In genomic region chr5:136324506-136324905, GRCm38 (mm10) we compare ENCODE assay signal across 10 mouse cellular contexts.
DNase-seq lines count a peak whose midpoint lies in the region; ATAC-seq lines count a peak whose summit lies in the region.
"Had no signal": no experiment of that assay in that cellular context is flagged by ENCODE, and none has a peak within 500 bp of the region (broad histone marks: within the 10 kb centered on the region; RNA-seq: fewer than 3 reads in every experiment).

No protein-coding gene starts in this region.

- no peak for ATAC-seq in cerebellum, adult (ENCODE audit: insufficient number of reproducible peaks, low FRiP score, low TSS enrichment)

- DNase-seq in cerebellum, adult 11-12 months, result peak; percentile 54
- peak; percentile 16 for DNase-seq in testis, postnatal 14 days (ENCODE audit: low spot score)
- no peak for DNase-seq in testis, postnatal 10 days (ENCODE audit: low spot score)
- DNase-seq in fibroblast of lung, adult 2 months (ENCODE audit: low read depth), result peak; percentile 21
- DNase-seq in right cerebral cortex, postnatal 4 days, result no peak
- no peak for DNase-seq in right cerebral cortex, adult 18-20 months
- DNase-seq in thymus, postnatal 0 days (ENCODE audit: low spot score), result no peak
- DNase-seq: kidney, adult 18-20 months; thymus, adult 2 months had no signal

Comparison
In these comparisons a context has a peak if more than half of its experiments do, and no peak if none do; other contexts are left out.
1. DNase-seq: peak in cerebellum, adult 11-12 months (single experiment), testis, postnatal 14 days (single experiment) and fibroblast of lung, adult 2 months (single experiment); none in testis, postnatal 10 days (single experiment), right cerebral cortex, postnatal 4 days (single experiment), right cerebral cortex, adult 18-20 months (single experiment) and thymus, postnatal 0 days (single experiment).